Mouse (Mus musculus): ENCODE measurements at regions not wholly inside any gene's neighbourhood (a gene's known extent, or its start where the extent isn't known, plus 50 kb on each side); places are given as distances from the start of the nearest gene placed in this dataset.

DNA sequence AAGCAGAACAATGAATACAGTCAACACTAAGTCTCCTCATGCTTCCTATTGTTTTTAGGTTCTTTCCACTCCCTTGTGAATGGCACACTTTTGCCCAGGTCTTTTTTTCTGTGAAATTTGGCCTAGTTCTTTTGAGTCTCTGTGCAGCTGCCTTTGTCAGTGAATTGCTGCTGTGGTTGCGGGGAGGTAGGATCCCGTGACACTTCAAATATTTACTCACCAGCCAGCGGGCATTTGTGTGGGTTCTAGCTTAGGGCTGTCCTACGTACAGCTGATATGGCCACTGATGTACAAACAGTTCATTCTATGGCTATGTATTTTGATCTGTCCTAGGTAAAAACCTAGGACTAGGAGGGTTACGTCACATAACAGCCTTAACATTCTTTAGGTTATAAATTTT lies 112.1 kb downstream of the Ube2e3 start:
- no peak overlapping the region for H3K4me3 ChIP-seq (ENCODE audit: low read depth, low read length)
- H3K9me3 ChIP-seq (ENCODE audit: low read length) = no peaks in the 10 kb centered on the region
- H3K27me3 ChIP-seq (ENCODE audit: insufficient read depth, low read length) = no peaks in the 10 kb centered on the region
- H3K36me3 ChIP-seq (replicated peaks; ENCODE audit: insufficient read depth, low read length) = no peaks in the 10 kb centered on the region
- no peak for TF ChIP-seq EP300 (IDR thresholded peaks at IDR 0.05; ENCODE audit: low read depth)
- no peak overlapping the region for H3K4me2 ChIP-seq (ENCODE audit: low read depth, low read length)
- H3K27ac ChIP-seq (ENCODE audit: low read depth) = no peak overlapping the region
- no peak overlapping the region for H3K9ac ChIP-seq (replicated peaks)
- peaks cover 3% of the 10 kb centered on the region; the same call in 1 of the 2 replicates for H3K4me1 ChIP-seq (ENCODE audit: insufficient read depth)
- no peak for ATAC-seq
- 51% methylated on average over 5 of the region's 5 CpGs for WGBS (ENCODE audit: insufficient replicate concordance)
- no peak for DNase-seq

DNA sequence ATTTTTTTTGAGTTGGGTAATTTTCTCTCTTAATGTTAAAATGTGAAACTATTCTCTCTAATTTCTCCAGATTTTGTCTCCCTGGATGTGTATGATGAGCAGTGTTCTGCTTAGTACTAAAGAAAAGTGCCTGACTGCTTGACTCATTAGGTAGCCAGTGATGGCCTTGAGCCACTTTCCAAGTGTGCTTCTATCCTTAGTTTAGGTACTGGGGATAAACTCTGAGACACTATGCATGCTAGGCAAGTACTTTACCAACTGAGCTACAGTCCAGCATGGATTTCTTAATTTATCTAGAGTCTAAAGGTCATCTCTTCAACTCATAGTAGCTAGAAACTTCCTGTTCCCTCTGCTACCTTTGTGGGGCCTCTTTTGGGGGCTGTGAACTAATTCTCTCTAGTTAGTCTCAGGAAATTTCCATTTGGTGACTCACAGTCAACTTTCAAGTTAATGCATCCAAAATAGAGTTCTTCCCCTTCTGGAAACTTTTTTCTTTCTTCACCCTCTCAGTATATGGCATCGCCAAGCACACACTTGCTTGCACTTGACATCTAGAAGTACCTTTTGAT lies 112.8 kb downstream of the Ube2e3 start:
- no peak for DNase-seq
- TF ChIP-seq CTCF (IDR thresholded peaks at IDR 0.05; ENCODE audit: low read depth) (no peak), EP300 (IDR thresholded peaks at IDR 0.05; ENCODE audit: low read depth) (no peak)
- ATAC-seq = no peak

DNA sequence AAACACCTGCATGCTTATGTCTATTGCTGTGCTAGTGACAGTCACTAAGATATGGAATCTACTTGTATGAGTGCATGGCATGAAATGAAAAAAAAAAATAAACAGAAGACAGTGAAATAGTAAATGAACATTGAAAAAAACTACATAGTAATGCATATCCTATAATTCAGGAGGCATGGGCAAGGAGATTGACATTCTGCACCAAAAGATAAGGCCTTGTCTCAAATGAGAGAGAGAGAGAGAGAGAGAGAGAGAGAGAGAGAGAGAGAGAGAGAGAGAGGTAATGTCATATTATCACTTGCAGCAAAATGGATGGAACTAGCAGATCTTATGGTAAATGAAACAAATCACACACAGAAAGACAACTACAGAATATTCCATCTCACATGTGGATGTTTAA lies 115.4 kb downstream of the Ube2e3 start:
- Histone ChIP-seq H3K4me1 (ENCODE audit: insufficient read depth) (peaks cover 3% of the 10 kb centered on the region; the same call in 1 of the 2 replicates), H3K9me3 (ENCODE audit: low read length) (no peaks in the 10 kb centered on the region), H3K27me3 (ENCODE audit: insufficient read depth, low read length) (no peaks in the 10 kb centered on the region), H3K9ac (replicated peaks) (no peak overlapping the region), H3K4me3 (ENCODE audit: low read depth, low read length) (no peak overlapping the region), H3K4me2 (ENCODE audit: low read depth, low read length) (no peak overlapping the region), H3K27ac (ENCODE audit: low read depth) (no peak overlapping the region), H3K36me3 (replicated peaks; ENCODE audit: insufficient read depth, low read length) (no peaks in the 10 kb centered on the region)
- ATAC-seq (no peak), DNase-seq (no peak)
- TF ChIP-seq EP300 (IDR thresholded peaks at IDR 0.05; ENCODE audit: low read depth) (peak; percentile 45; the same call in 1 of the 2 replicates), CTCF (IDR thresholded peaks at IDR 0.05; ENCODE audit: low read depth) (no peak)

More for the DNA sequence above, 112.8 kb downstream of the Ube2e3 start:
- no peaks in the 10 kb centered on the region for H3K27me3 ChIP-seq (ENCODE audit: insufficient read depth, low read length)
- no peak overlapping the region for H3K9ac ChIP-seq (replicated peaks)
- H3K27ac ChIP-seq (ENCODE audit: low read depth) = no peak overlapping the region
- H3K4me3 ChIP-seq (ENCODE audit: low read depth, low read length) = no peak overlapping the region
- no peaks in the 10 kb centered on the region for H3K36me3 ChIP-seq (replicated peaks; ENCODE audit: insufficient read depth, low read length)
- H3K4me1 ChIP-seq (ENCODE audit: insufficient read depth) = peaks cover 3% of the 10 kb centered on the region; the same call in 1 of the 2 replicates
- H3K4me2 ChIP-seq (ENCODE audit: low read depth, low read length) = no peak overlapping the region
- no peaks in the 10 kb centered on the region for H3K9me3 ChIP-seq (ENCODE audit: low read length)
- 91% methylated on average over 1 of the region's 1 CpGs for WGBS (ENCODE audit: insufficient replicate concordance)

DNA sequence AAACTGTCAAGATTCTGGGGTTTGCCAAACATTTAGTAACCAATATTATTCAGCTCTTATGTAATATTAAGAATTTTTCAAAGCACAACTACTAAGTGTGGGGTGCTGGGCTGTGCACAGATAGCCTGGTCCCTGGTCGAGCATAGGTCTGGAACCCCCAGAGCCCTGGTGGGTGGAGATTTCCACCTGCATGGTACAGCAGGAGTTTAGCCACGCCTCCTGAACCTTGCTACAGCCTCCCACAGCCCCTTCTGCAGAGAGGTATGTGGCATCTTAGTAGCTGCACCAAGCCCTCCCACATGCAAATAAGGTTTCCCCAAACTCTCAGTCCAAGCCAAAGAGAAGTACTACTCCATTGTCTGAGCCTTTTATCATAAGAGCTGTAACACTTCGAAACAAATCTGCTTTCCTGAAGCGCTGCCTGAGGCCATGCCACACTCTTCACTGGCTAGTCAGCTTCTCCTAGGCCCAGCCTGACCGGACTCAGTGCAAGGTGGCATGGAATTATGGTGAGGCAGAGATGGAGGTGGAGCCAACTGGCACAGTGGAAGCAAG lies 116.1 kb downstream of the Ube2e3 start:
- Histone ChIP-seq H3K27me3 (ENCODE audit: insufficient read depth, low read length) (no peaks in the 10 kb centered on the region), H3K27ac (ENCODE audit: low read depth) (no peak overlapping the region), H3K4me2 (ENCODE audit: low read depth, low read length) (no peak overlapping the region), H3K36me3 (replicated peaks; ENCODE audit: insufficient read depth, low read length) (no peaks in the 10 kb centered on the region), H3K4me1 (ENCODE audit: insufficient read depth) (peaks cover 3% of the 10 kb centered on the region; the same call in 1 of the 2 replicates), H3K4me3 (ENCODE audit: low read depth, low read length) (no peak overlapping the region), H3K9ac (replicated peaks) (no peak overlapping the region), H3K9me3 (ENCODE audit: low read length) (no peaks in the 10 kb centered on the region)
- TF ChIP-seq CTCF (IDR thresholded peaks at IDR 0.05; ENCODE audit: low read depth) = no peak
- TF ChIP-seq EP300 (IDR thresholded peaks at IDR 0.05; ENCODE audit: low read depth) = no peak
- WGBS (ENCODE audit: insufficient replicate concordance) = 67% methylated on average over 5 of the region's 5 CpGs
- no peak for ATAC-seq
- DNase-seq = no peak

DNA sequence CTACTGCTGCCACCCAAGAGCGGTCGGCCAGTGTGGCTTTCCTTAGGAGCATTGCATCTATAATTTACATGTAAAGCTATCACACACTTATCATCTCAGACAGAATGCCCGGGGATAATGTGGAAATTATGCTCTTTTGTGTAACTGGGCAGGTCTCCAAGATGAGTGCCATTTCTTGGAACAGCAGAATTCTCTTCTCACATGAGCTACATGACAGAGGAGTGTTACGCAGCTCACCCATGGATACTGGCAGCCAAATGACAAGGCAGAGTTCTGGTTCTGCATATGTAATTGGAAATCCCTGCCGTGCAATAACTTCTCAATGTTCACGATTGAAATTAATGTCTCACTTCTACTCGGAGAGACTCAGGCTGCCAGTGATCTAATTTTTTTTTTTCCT lies 119.1 kb downstream of the Ube2e3 start:
- no peak for ATAC-seq
- Histone ChIP-seq H3K36me3 (replicated peaks; ENCODE audit: insufficient read depth, low read length) (no peaks in the 10 kb centered on the region), H3K9ac (replicated peaks) (no peak overlapping the region), H3K4me1 (ENCODE audit: insufficient read depth) (no peaks in the 10 kb centered on the region), H3K4me2 (ENCODE audit: low read depth, low read length) (no peak overlapping the region), H3K27me3 (ENCODE audit: insufficient read depth, low read length) (no peaks in the 10 kb centered on the region), H3K9me3 (ENCODE audit: low read length) (no peaks in the 10 kb centered on the region), H3K27ac (ENCODE audit: low read depth) (no peak overlapping the region), H3K4me3 (ENCODE audit: low read depth, low read length) (no peak overlapping the region)
- 79% methylated on average over 7 of the region's 7 CpGs for WGBS (ENCODE audit: insufficient replicate concordance)
- no peak for DNase-seq
- TF ChIP-seq CTCF (IDR thresholded peaks at IDR 0.05; ENCODE audit: low read depth) = no peak
- no peak for TF ChIP-seq EP300 (IDR thresholded peaks at IDR 0.05; ENCODE audit: low read depth)

DNA sequence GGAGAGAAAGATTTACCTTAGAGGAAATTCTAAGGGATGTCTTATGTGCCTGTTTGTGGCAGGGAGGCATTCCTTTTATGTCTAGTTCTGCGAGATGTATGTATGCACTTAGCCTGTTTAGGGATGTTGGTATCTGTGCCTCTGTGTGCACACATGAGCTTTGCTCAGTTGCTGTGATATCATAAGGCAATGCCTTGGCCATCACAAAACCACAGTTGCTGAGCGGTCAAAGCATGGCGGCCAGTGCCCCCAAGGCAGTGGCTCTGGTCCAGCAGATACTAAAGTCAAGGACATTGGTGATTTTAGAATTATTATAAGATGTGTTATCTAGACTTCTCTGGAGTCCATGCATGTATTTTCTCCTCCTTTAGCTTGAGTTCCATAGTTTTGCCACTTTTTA lies 119.5 kb downstream of the Ube2e3 start:
- Histone ChIP-seq H3K4me2 (ENCODE audit: low read depth, low read length) (no peak overlapping the region), H3K27ac (ENCODE audit: low read depth) (no peak overlapping the region), H3K9me3 (ENCODE audit: low read length) (no peaks in the 10 kb centered on the region), H3K27me3 (ENCODE audit: insufficient read depth, low read length) (no peaks in the 10 kb centered on the region), H3K9ac (replicated peaks) (no peak overlapping the region), H3K36me3 (replicated peaks; ENCODE audit: insufficient read depth, low read length) (no peaks in the 10 kb centered on the region), H3K4me1 (ENCODE audit: insufficient read depth) (no peaks in the 10 kb centered on the region), H3K4me3 (ENCODE audit: low read depth, low read length) (no peak overlapping the region)
- ATAC-seq (no peak), DNase-seq (no peak)
- 93% methylated on average over 3 of the region's 3 CpGs for WGBS (ENCODE audit: insufficient replicate concordance)
- no peak for TF ChIP-seq EP300 (IDR thresholded peaks at IDR 0.05; ENCODE audit: low read depth)
- no peak for TF ChIP-seq CTCF (IDR thresholded peaks at IDR 0.05; ENCODE audit: low read depth)

Measured in liver, postnatal 0 days (tissue).